Comparison of ENCODE assay signal across 9 mouse cellular contexts in the genomic region with DNA sequence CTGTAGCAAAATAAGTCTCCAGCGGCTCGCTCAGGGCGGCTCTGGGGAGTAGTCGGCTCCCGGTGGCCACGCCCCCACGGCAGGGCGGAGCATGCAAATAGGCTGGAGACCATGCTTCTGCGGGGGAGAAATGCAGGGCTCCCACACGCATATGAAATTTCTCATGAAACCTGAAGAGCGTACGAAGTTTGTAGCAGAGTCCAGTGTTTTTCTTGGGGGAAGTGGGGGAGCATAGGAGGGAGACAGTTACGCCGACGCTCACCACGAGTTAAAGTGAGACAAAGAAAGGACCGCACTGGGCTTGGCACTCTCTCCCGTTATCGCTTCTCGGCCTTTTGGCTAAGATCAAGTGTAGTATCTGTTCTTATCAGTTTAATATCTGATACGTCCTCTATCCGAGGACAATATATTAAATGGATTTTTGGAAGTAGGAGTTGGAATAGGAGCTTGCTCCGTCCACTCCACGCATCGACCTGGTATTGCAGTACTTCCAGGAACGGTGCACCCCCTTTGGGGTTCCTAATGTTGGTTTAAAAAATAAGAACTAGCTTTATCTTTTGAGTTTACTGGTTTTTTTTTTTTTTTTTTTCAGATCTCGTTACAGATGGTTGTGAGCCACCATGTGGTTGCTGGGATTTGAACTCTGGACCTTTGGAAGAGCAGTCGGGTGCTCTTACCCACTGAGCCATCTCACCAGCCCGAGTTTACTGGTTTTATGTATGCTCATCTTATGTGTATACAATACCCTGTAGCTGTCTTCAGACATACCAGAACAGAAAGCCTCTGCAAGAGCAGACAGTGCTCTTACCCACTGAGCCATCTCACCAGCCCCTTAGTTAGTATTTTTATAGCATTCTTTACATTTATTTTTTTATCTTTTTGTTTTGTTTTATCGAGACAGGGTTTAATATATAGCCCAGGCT. TPM values are rescaled to one million over a fixed set of nuclear protein-coding genes. Genes with fewer than 3 reads are reported as not detected.
DNase-seq lines count a peak whose midpoint lies in the region; ATAC-seq and TF ChIP-seq lines count a peak whose summit lies in the region.
"Not testable (repeated sequence)": the region's sequence is repeated elsewhere in the genome, so short reads cannot be mapped to it uniquely, and the experiment has no call there.
"Had no signal": no experiment of that assay in that cellular context is flagged by ENCODE, and none has a peak within 500 bp of the region (broad histone marks: within the 10 kb centered on the region; RNA-seq: fewer than 3 reads in every experiment).

No protein-coding gene starts in this region.

- H3K4me1 ChIP-seq in hindbrain, embryonic 14.5 days (replicated peaks; ENCODE audit: control insufficient read depth, insufficient read depth, low read length): not testable (repeated sequence)

- peak overlapping the region; percentile 52; the same call in 1 of the 2 replicates for H3K27ac ChIP-seq in gastrocnemius, adult 2 months
- H3K27ac ChIP-seq in hindbrain, embryonic 14.5 days: peak overlapping the region; percentile 33; the same call in 1 of the 2 replicates

- peak; percentile 97 for DNase-seq in R1 (ENCODE audit: low read depth, low spot score)
- DNase-seq in cerebellum, postnatal 14 days: peak; percentile 73 to 75
- DNase-seq in gastrocnemius, adult 2 months: peak; percentile 79
- DNase-seq in hindbrain, embryonic 14.5 days (ENCODE audit: low spot score): peak; percentile 72
- peak; percentile 17 to 40 for DNase-seq in left cerebral cortex, adult 18-20 months (ENCODE audit: low spot score in 2 of 2)
- peak; percentile 85 for DNase-seq in retina, postnatal 1 day
- DNase-seq in urinary bladder, adult 18-20 months (ENCODE audit: low spot score in 2 of 2): peak; percentile 57 to 65

- H3K9me3 ChIP-seq in hindbrain, embryonic 14.5 days (ENCODE audit: control insufficient read depth, low read length): not testable (repeated sequence)

- ATAC-seq in hindbrain, embryonic 14.5 days (ENCODE audit: low FRiP score): not testable (repeated sequence)
- ATAC-seq in megakaryocyte, adult 5-6 weeks (ENCODE audit: poor library complexity, severe bottlenecking): peak; percentile 94

- H3K4me2 ChIP-seq in hindbrain, embryonic 14.5 days (replicated peaks): peak overlapping the region; percentile 49

- TF ChIP-seq CTCF in gastrocnemius, adult 2 months (IDR thresholded peaks at IDR 0.05): not testable (repeated sequence)

- H3K36me3 ChIP-seq in hindbrain, embryonic 14.5 days (replicated peaks; ENCODE audit: control insufficient read depth, insufficient read depth): not testable (repeated sequence)

- 2% methylated on average over 30 of the region's 30 CpGs for WGBS in hindbrain, embryonic 14.5 days

- peak overlapping the region; percentile 51 for H3K9ac ChIP-seq in hindbrain, embryonic 14.5 days

- peak overlapping the region; percentile 78 for H3K4me3 ChIP-seq in gastrocnemius, adult 2 months
- H3K4me3 ChIP-seq in hindbrain, embryonic 14.5 days (replicated peaks; ENCODE audit: low read length): peak overlapping the region; percentile 27

- not testable (repeated sequence) for H3K27me3 ChIP-seq in hindbrain, embryonic 14.5 days (ENCODE audit: control insufficient read depth, insufficient read depth, low read length)

- intact Hi-C loops in gastrocnemius, adult 2 months (cut with DNase I): not testable (repeated sequence)

RNA-seq across cellular contexts. Expression of gene Gm11634, which starts 5.7 kb away (rescaled TPM):
- not detected for total RNA-seq in gastrocnemius, adult 2 months (2021)
- not detected in 2 replicates for polyA plus RNA-seq in hindbrain, embryonic 14.5 days (2014; fragmentation: Nextera tagmentation; extraction: Ambion mirVana)
- total RNA-seq in left cerebral cortex, adult 18-20 months (2021): not detected
- total RNA-seq in megakaryocyte, adult 5-6 weeks (2015): not detected in 2 replicates
- not detected in 2 replicates for total RNA-seq in megakaryocyte, adult 5-6 weeks (2017)
- total RNA-seq: layer of hippocampus, adult 8-10 months had no signal

RNA-seq across cellular contexts. Expression of gene Rdm1, which starts 22.2 kb away (rescaled TPM):
- total RNA-seq in gastrocnemius, adult 2 months (2021): 10 to 100 TPM; 24.2 to 27.4 TPM
- polyA plus RNA-seq in hindbrain, embryonic 14.5 days (2014; fragmentation: Nextera tagmentation; extraction: Ambion mirVana): 13.7 and 16.6 TPM in 2 replicates
- 10 to 100 TPM in 1 of 2 experiments, 1 to 10 TPM in 1; 9.0 to 11.0 TPM for total RNA-seq in left cerebral cortex, adult 18-20 months (2021)
- total RNA-seq in megakaryocyte, adult 5-6 weeks (2015): 22.6 and 28.8 TPM in 2 replicates
- total RNA-seq in megakaryocyte, adult 5-6 weeks (2017): 18.1 and 23.1 TPM in 2 replicates

RNA-seq across cellular contexts. Expression of gene Tmem106a, which starts 22.8 kb away (rescaled TPM):
- total RNA-seq in gastrocnemius, adult 2 months (2021): 1 to 10 TPM; 1.0 to 2.6 TPM
- polyA plus RNA-seq in hindbrain, embryonic 14.5 days (2014; fragmentation: Nextera tagmentation; extraction: Ambion mirVana): 4.7 and 4.8 TPM in 2 replicates
- 1 to 10 TPM; 1.6 to 2.0 TPM for total RNA-seq in left cerebral cortex, adult 18-20 months (2021)
- total RNA-seq in megakaryocyte, adult 5-6 weeks (2015): 35.3 and 35.7 TPM in 2 replicates
- 20.5 and 24.1 TPM in 2 replicates for total RNA-seq in megakaryocyte, adult 5-6 weeks (2017)

RNA-seq across cellular contexts. Expression of gene Nbr1, which starts 52.8 kb away (rescaled TPM):
- total RNA-seq in gastrocnemius, adult 2 months (2021): 10 to 100 TPM; 65.3 to 65.6 TPM
- 90.1 and 93.0 TPM in 2 replicates for polyA plus RNA-seq in hindbrain, embryonic 14.5 days (2014; fragmentation: Nextera tagmentation; extraction: Ambion mirVana)
- 100 to 1,000 TPM; 135 to 198 TPM for total RNA-seq in left cerebral cortex, adult 18-20 months (2021)
- 32.4 and 33.9 TPM in 2 replicates for total RNA-seq in megakaryocyte, adult 5-6 weeks (2015)
- total RNA-seq in megakaryocyte, adult 5-6 weeks (2017): 53.6 and 60.7 TPM in 2 replicates

RNA-seq across cellular contexts. Expression of gene Brca1, which starts 53.0 kb away (rescaled TPM):
- under 1 TPM; 0.03 to 0.31 TPM for total RNA-seq in gastrocnemius, adult 2 months (2021)
- 3.2 TPM in 2 replicates for polyA plus RNA-seq in hindbrain, embryonic 14.5 days (2014; fragmentation: Nextera tagmentation; extraction: Ambion mirVana)
- 1 to 10 TPM in 1 of 2 experiments, under 1 TPM in 1; 0.74 to 1.2 TPM for total RNA-seq in left cerebral cortex, adult 18-20 months (2021)
- 15.3 and 15.9 TPM in 2 replicates for total RNA-seq in megakaryocyte, adult 5-6 weeks (2015)
- 26.8 and 34.8 TPM in 2 replicates for total RNA-seq in megakaryocyte, adult 5-6 weeks (2017)

Comparison
In these comparisons a context has a peak if more than half of its experiments do, and no peak if none do; other contexts are left out.
1. DNase-seq: peak in every context shown above with its lines; median percentile 97 in R1; 85 in retina, postnatal 1 day; 79 in gastrocnemius, adult 2 months; 74 in cerebellum, postnatal 14 days; 72 in hindbrain, embryonic 14.5 days; 61 in urinary bladder, adult 18-20 months; 28 in left cerebral cortex, adult 18-20 months.
2. RNA of gene Tmem106a, which starts 22.8 kb away (total RNA-seq): 20.5 to 35.7 TPM in megakaryocyte, adult 5-6 weeks; 1.0 to 2.6 TPM in gastrocnemius, adult 2 months and 1.6 to 2.0 TPM in left cerebral cortex, adult 18-20 months; every median in the first group is over 4 times any median in the second.